Mouse (Mus musculus) forebrain, postnatal 0 days (tissue): ENCODE measurements around the gene Erc2. TPM values are rescaled to one million over a fixed set of nuclear protein-coding genes. Genes with fewer than 3 reads are reported as not detected.
"Not testable (repeated sequence)": the region's sequence is repeated elsewhere in the genome, so short reads cannot be mapped to it uniquely, and the experiment has no call there.

ENCODE experiments used
- ATAC-seq: fragments of 200-750 bp; cut with Nextera tagmentation; 2 replicates; pipeline ENCODE4 v1.8.0; 2017; ENCODE audit warnings: mild to moderate bottlenecking, moderate library complexity
- DNase-seq: peaks from one replicate; pipeline ENCODE4 v3.0.0-alpha.2; 2015
- H3K27ac ChIP-seq: fragments of 300-500 bp; sonication (generic); 2 replicates; pipeline ENCODE4 v1.5.1; 2014; ENCODE audit warnings: low read depth, mild to moderate bottlenecking, antibody characterized with exemption, low read length, moderate library complexity, mixed read lengths
- H3K27me3 ChIP-seq: fragments of 300-500 bp; sonication (generic); 2 replicates; pipeline ENCODE4 v1.6.1; 2014; ENCODE audit warnings: mild to moderate bottlenecking, low read length, mixed read lengths; ENCODE audit not compliant: insufficient read depth
- H3K36me3 ChIP-seq: fragments of 300-500 bp; sonication (generic); 2 replicates; pipeline ENCODE4 v1.6.1; 2014; ENCODE audit warnings: mild to moderate bottlenecking, moderate library complexity; ENCODE audit not compliant: insufficient read depth
- H3K4me1 ChIP-seq: fragments of 300-500 bp; sonication (generic); 2 replicates; pipeline ENCODE4 v1.6.1; 2014; ENCODE audit warnings: antibody characterized with exemption; ENCODE audit not compliant: insufficient read depth
- H3K4me2 ChIP-seq: fragments of 300-500 bp; sonication (generic); 2 replicates; pipeline ENCODE4 v1.6.1; 2014; ENCODE audit warnings: low read depth, mild to moderate bottlenecking, moderate library complexity
- H3K4me3 ChIP-seq: fragments of 300-500 bp; sonication (generic); 2 replicates; pipeline ENCODE4 v1.5.1; 2014; ENCODE audit warnings: low read depth, low read length, mixed read lengths
- H3K9ac ChIP-seq: fragments of 300-500 bp; sonication (generic); 2 replicates; pipeline ENCODE4 v1.6.1; 2014; ENCODE audit warnings: mild to moderate bottlenecking
- H3K9me3 ChIP-seq: fragments of 300-500 bp; sonication (generic); 2 replicates; pipeline ENCODE4 v1.6.1; 2016; ENCODE audit warnings: low read length
- CTCF ChIP-seq: sonication (generic); IDR thresholded peaks from 2 replicates; pipeline ENCODE4 v1.5.1; 2016; ENCODE audit warnings: antibody characterized with exemption, control low read depth, low read depth
- WGBS: fragments of 180-500 bp; shearing (Covaris S2); extraction: QIAGEN DNeasy Blood & Tissue Kit; methylation state at CpG from one replicate; pipeline ENCODE4 v1.1.7; 2014; 5-methylcytosine and 5-hydroxymethylcytosine counted together
- polyA plus RNA-seq: library from polyadenylated mRNA; unstranded; fragments of >200 nt; fragmentation: Nextera tagmentation; extraction: Ambion mirVana; gene quantifications from 2 replicates; pipeline ENCODE4 v1.2.1, GENCODE M21; 2015
- total RNA-seq: library from RNA; depleted of rRNA; stranded (reverse); fragments of >200 nt; gene quantifications from 2 replicates; pipeline ENCODE4 v1.2.3, GENCODE M21; 2014; rRNA removed

Gene Erc2
- total RNA-seq: 96.2 and 117 TPM in 2 replicates
- polyA plus RNA-seq: 68.8 and 106 TPM in 2 replicates

DNA sequence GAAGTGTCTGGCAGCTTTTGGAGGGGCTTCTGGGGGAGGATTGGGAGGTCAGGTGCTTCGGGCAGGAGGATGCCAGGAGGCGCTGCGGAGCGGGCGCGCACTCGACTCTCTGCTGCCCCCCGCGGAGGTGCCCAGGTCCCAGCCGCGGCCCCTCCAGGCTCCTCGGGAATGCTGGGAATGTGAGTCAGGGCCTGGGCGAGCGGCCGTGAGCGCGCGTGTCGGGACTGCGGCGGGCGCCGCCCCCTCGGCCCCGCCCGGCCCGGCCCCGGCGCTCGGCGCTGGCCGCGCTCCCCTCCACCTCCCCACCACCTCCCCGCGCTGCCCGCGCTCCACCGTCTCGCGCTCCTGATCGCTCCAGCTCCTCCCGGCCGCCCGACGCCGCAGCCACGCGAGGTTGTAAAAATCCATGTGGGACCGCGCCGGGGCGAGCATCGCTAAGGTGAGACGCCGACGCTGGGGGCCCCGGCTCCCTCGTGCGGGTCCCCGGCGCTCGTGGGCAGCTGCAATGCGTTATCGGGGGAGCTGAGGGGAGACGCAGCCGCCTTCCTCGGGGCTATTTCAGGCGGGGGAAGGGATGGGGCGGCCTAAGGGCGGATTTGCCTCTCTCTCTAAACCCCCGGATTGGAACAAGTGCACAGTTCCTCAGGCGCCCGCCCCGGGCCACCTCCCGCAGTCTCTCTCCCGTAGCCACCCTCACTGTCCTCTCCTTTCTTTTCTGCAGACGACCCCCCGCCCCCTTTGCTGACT lies at the start of gene Erc2:
Erc2 (plus strand) TSS at position 253 of the 747 bp plus-strand sequence.
- Histone ChIP-seq H3K4me1 (peaks cover 12% of the 10 kb centered on the region; the same call in 1 of the 2 replicates), H3K27ac (peak within 1 kb of the TSS; percentile 88), H3K9ac (peak within 1 kb of the TSS; percentile 93), H3K4me3 (peak within 1 kb of the TSS; percentile 74), H3K9me3 (no peaks in the 10 kb centered on the region), H3K36me3 (no peaks in the 10 kb centered on the region), H3K27me3 (no peaks in the 10 kb centered on the region), H3K4me2 (peak within 1 kb of the TSS; percentile 68)
- peak; percentile 90 for DNase-seq
- ATAC-seq: peak; percentile 94
- TF ChIP-seq CTCF: peak; percentile 90
- WGBS: 4% methylated on average over 72 of the region's 78 CpGs

DNA sequence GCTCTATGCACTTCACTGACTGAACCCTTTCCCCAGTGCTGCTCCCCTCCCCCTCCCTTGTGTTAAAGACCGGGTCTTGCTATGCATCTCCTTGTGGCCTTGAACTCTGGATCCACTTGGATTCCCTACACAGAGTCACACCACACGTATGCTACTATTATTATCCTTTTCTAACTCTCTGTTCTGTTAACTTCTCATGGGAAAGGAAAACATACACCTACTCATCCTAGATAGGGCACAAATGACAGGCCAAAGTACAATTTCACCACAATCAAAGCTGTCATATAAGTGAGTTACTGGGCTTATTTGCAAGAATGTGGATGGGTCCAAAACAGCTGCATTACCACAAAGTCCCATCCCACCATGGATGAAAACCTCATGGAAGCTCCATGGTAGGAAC lies 43.8 kb upstream of the Erc2 start:
- no peak for TF ChIP-seq CTCF
- Histone ChIP-seq H3K4me2 (no peak overlapping the region), H3K9me3 (no peaks in the 10 kb centered on the region), H3K27me3 (no peaks in the 10 kb centered on the region), H3K4me3 (no peak overlapping the region), H3K9ac (no peak overlapping the region), H3K36me3 (no peaks in the 10 kb centered on the region), H3K4me1 (no peaks in the 10 kb centered on the region), H3K27ac (no peak overlapping the region)
- DNase-seq (no peak), ATAC-seq (no peak)
- WGBS: 83% methylated on average over 2 of the region's 2 CpGs

DNA sequence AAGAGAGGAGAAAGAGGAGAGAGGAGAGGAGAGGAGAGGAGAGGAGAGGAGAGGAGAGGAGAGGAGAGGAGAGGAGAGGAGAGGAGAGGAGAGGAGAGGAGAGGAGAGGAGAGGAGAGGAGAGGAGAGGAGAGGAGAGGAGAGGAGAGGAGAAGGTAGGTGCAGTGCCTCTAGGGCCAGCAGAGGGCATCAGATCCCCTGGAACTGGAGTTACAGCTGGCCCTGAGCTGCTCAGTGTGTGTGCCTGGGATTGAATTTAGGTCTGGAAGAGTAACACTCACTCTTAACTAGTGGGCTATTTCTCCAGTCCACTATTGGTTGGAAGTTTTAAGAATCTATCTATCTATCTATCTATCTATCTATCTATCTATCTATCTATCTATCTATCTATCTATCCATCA lies 32.6 kb upstream of the Erc2 start:
- TF ChIP-seq CTCF: peak; percentile 36
- H3K4me3 ChIP-seq, H3K36me3 ChIP-seq, H3K9ac ChIP-seq, H3K9me3 ChIP-seq, H3K4me2 ChIP-seq, H3K27me3 ChIP-seq, ATAC-seq, H3K27ac ChIP-seq, H3K4me1 ChIP-seq, DNase-seq: not testable (repeated sequence)

DNA sequence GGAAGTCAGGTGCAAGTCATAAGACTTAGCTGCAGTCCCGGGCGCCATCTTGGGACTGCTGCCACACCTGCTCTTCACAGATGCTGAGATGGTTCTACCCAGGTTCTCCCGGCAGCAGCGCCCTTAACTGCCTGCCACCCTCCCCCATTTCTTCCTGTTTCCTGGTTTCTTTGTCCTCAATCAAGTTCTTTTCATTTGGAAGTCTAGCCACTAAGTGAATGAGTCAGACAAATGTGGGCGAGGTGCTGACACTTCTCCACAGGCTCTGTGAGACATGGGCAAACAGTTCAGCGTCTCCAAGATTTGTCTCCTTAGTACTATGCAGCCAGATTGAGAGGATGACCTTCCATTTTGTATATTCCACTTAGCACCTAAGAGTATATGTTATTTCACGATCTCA lies 30.1 kb upstream of the Erc2 start:
- WGBS: 93% methylated on average over 7 of the region's 7 CpGs
- ATAC-seq: no peak

DNA sequence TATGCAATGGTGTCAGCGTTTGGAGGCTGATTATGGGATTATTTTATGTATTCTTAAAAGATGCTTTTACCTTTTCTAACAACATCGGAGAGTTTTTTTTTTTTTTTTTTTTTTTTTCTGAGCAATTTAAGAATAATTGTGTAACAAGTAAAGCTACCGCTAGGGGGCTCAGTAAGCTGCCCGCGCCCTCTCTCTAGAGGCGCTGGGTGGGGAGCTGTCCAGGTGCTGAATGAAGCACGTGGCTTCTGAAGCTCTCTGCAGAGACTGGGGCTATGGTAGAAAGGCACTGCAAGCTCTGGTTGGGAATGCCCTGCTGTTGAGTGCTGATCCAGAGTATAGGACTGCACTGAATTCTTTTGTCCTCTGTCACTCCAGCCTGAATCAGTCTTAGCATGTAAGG lies 26.0 kb upstream of the Erc2 start:
- peak; percentile 64 for ATAC-seq
- DNase-seq: peak; percentile 68
- no peaks in the 10 kb centered on the region for H3K36me3 ChIP-seq
- H3K9ac ChIP-seq: no peak overlapping the region
- WGBS: 6% methylated on average over 7 of the region's 7 CpGs
- H3K4me3 ChIP-seq: no peak overlapping the region
- no peak overlapping the region for H3K4me2 ChIP-seq
- H3K4me1 ChIP-seq: no peaks in the 10 kb centered on the region
- no peaks in the 10 kb centered on the region for H3K9me3 ChIP-seq
- no peak overlapping the region for H3K27ac ChIP-seq
- H3K27me3 ChIP-seq: no peaks in the 10 kb centered on the region
- peak; percentile 62 for TF ChIP-seq CTCF

More for the DNA sequence above, 30.1 kb upstream of the Erc2 start:
- H3K4me2 ChIP-seq: no peak overlapping the region
- no peaks in the 10 kb centered on the region for H3K36me3 ChIP-seq
- H3K27ac ChIP-seq: no peak overlapping the region
- no peak overlapping the region for H3K4me3 ChIP-seq
- no peak overlapping the region for H3K9ac ChIP-seq
- no peaks in the 10 kb centered on the region for H3K4me1 ChIP-seq
- TF ChIP-seq CTCF: no peak
- no peak for DNase-seq
- H3K27me3 ChIP-seq: no peaks in the 10 kb centered on the region
- no peaks in the 10 kb centered on the region for H3K9me3 ChIP-seq

DNA sequence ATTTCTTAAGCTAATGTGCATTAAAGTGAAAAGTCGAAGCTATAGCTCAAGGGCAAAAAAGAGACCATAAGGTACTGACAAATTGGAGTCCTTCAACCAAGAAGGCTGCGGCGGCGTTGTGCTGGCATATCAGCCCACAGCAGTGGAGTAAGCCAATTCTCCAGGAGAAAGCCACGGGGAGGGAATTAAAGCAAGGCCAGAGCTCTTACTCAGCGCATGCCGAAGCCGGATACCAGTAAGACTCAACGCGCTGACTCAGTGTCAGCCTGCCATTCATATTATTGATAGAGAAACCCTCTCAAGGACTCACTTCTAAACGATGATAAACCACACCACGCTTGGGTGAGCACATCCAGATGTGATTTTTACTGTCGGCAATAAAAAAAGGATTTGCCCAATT lies 20.1 kb upstream of the Erc2 start:
- Histone ChIP-seq H3K4me1 (no peaks in the 10 kb centered on the region), H3K27me3 (no peaks in the 10 kb centered on the region), H3K4me2 (no peak overlapping the region), H3K4me3 (no peak overlapping the region), H3K36me3 (no peaks in the 10 kb centered on the region), H3K9me3 (no peaks in the 10 kb centered on the region), H3K27ac (no peak overlapping the region), H3K9ac (no peak overlapping the region)
- ATAC-seq (no peak), DNase-seq (no peak)
- no peak for TF ChIP-seq CTCF
- 73% methylated on average over 13 of the region's 13 CpGs for WGBS

DNA sequence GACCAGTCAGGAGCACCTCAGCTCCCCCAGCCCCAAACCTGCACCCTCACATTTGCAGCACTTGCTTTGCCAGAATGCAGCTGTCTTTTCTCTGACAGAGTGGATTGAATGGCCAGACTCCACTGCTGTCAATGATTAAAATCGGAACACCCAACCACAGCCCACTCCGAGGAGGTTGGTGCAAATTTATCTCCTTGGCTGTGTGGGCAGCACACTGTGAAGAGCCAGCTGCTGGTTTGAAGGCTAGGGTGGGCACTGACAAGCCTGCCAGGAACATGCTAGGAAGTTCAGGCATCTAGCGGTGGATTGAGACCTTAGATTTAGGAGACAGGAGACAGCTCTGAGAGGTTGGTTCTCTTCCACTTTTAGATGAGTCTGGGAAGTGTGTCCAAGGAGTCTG lies 14.8 kb upstream of the Erc2 start:
- Histone ChIP-seq H3K9ac (no peak overlapping the region), H3K36me3 (no peaks in the 10 kb centered on the region), H3K4me2 (no peak overlapping the region), H3K27me3 (no peaks in the 10 kb centered on the region), H3K27ac (no peak overlapping the region), H3K9me3 (no peaks in the 10 kb centered on the region), H3K4me1 (no peaks in the 10 kb centered on the region), H3K4me3 (no peak overlapping the region)
- WGBS: 88% methylated on average over 3 of the region's 3 CpGs
- no peak for TF ChIP-seq CTCF
- ATAC-seq (no peak), DNase-seq (no peak)
